Mouse (Mus musculus) left cerebral cortex, adult 8-10 months (tissue): ENCODE measurements around the gene Lce3d. TPM values are rescaled to one million over a fixed set of nuclear protein-coding genes. Genes with fewer than 3 reads are reported as not detected.

Source experiments
- DNase-seq, 2 experiments: peaks; one replicate each; pipeline ENCODE4 v3.0.0; 2022; ENCODE audit warnings: low spot score in 2 of 2
- total RNA-seq, 4 experiments: library from RNA; stranded (reverse); gene quantifications; 2 replicates each; pipeline ENCODE4 v1.2.4; 2022

Lce3d gene
- total RNA-seq, result not detected

DNA sequence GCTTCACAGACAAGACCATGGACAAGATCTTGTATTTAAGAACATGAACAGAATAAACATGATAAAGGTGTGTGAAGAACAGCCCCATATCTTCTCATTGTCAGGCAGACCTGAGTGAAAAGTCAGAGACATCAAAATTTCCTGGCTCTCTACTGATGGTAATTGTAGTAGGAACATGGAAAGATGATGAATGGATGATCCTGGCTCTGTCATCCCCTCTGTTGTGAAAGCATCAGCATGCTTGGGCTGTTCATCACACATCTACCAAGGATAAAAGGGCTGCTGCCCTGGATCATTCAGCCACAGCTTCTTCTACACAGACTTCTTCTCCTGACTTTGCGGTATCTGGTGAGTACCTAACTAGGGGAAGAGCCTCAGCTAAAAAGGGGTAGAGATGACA, at the start of gene Lce3d:
Gene Lce3d (plus strand): TSS at position 301 of the 400 bp plus-strand sequence.
- no peak for DNase-seq

GRCm38 (mm10) chr3:92907571-92907970, 49.6 kb upstream of the Lce3d start:
- no peak for DNase-seq

GRCm38 (mm10) chr3:92920364-92920763, 36.8 kb upstream of the Lce3d start:
- peak in 1 of 2 experiments; percentile 9 for DNase-seq

- DNase-seq, result no peak
Measured at GRCm38 (mm10) chr3:92926130-92926529, 31.1 kb upstream of the Lce3d start, which contains the start of gene Lce3a. Lce3a (minus strand) TSS chr3:92926230.

GRCm38 (mm10) chr3:92932679-92933078, 24.5 kb upstream of the Lce3d start, which contains the start of gene Lce3b:
Lce3b (plus strand) TSS chr3:92932979.
- DNase-seq, result no peak

GRCm38 (mm10) chr3:92944186-92944585, 13.0 kb upstream of the Lce3d start, which contains the start of gene Lce3c:
Lce3c (plus strand) TSS chr3:92944486.
- no peak for DNase-seq

- no peak for DNase-seq
Measured at GRCm38 (mm10) chr3:92966761-92967160, 9.6 kb downstream of the Lce3d start, which contains the start of gene Lce3e. Lce3e (plus strand) TSS chr3:92967061.

DNA sequence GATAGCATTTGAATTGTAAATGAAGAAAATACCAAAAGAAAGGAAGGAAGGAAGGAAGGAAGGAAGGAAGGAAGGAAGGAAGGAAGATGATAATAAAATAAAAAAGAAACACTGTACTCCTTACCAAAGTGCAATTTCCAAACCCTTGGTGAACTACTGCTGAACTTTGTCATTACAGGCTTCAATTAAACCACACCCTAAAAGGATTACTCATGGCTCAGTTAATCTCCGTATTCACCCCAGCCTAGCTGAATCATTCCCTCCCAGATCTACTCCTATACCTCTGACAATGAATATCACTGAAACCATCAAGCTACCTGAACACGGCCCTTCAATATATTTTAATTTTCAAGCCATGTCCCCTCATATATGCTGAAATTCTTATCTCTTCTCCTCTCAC, 21.3 kb downstream of the Lce3d start:
- no peak for DNase-seq

- no peak for DNase-seq
Measured at GRCm38 (mm10) chr3:92991926-92992325, 34.7 kb downstream of the Lce3d start, which contains the start of gene Lce3f. Lce3f (plus strand) TSS chr3:92992226.

DNA sequence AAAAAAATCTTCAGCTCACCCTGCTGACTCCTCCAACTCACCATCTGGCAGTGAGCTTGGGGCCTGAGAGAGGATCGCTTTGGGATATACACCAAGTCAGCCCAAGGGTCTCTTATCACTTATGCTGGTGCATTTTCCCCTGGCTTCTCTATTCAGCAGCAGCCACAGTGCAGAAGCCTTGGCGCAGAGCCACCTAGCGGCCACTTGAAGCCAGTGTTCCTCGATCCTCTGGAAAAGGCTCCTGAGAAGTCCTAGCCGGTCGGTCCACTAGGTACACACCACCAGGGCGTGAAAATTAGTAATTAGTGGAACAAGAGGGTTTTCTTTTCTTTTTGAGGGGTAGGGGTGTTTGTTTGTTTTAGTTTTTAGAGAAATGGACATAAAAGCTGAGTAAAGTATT, 41.5 kb downstream of the Lce3d start:
- peak; percentile 27 to 46 for DNase-seq

GRCm38 (mm10) chr3:93000621-93001020, 43.4 kb downstream of the Lce3d start:
- DNase-seq, result no peak

GRCm38 (mm10) chr3:93002843-93003242, 45.7 kb downstream of the Lce3d start:
- no peak for DNase-seq

Other genes starting within 250 kb of the Lce3d start
- not detected for gene Lce1e, start 248.3 kb upstream of the Lce3d start, total RNA-seq
- not detected for gene Lce1f, start 237.0 kb upstream of the Lce3d start, total RNA-seq
- not detected for gene Gm38119, start 218.3 kb upstream of the Lce3d start, total RNA-seq
- gene Lce1g, start 205.1 kb upstream of the Lce3d start, total RNA-seq, result not detected
- gene Lce1h, start 192.3 kb upstream of the Lce3d start, total RNA-seq, result not detected
- not detected for gene Lce1i, start 178.5 kb upstream of the Lce3d start, total RNA-seq
- not detected for gene Lce1j, start 166.9 kb upstream of the Lce3d start, total RNA-seq
- gene Lce1k, start 149.5 kb upstream of the Lce3d start, total RNA-seq, result not detected
- gene Kprp, start 130.1 kb upstream of the Lce3d start, total RNA-seq, result not detected
- gene Lce1l, start 106.1 kb upstream of the Lce3d start, total RNA-seq, result not detected
- not detected for gene 2310050C09Rik, start 87.2 kb upstream of the Lce3d start, total RNA-seq
- not detected for gene Lce3a, start 31.2 kb upstream of the Lce3d start, total RNA-seq
- not detected for gene Lce3b, start 24.4 kb upstream of the Lce3d start, total RNA-seq
- not detected for gene Lce3c, start 12.9 kb upstream of the Lce3d start, total RNA-seq
- not detected for gene Lce3e, start 9.7 kb downstream of the Lce3d start, total RNA-seq
- gene Lce3f, start 34.8 kb downstream of the Lce3d start, total RNA-seq, result not detected
- gene Crct1, start 58.3 kb downstream of the Lce3d start, total RNA-seq, result under 1 TPM in 1 of 4 experiments, not detected in 3; 0.82 TPM
- gene Lce1m, start 61.7 kb downstream of the Lce3d start, total RNA-seq, result under 1 TPM in 1 of 4 experiments, not detected in 3; 0.46 TPM
- gene Gm4858, start 111.4 kb downstream of the Lce3d start, total RNA-seq, result not detected
- gene Crnn, start 187.4 kb downstream of the Lce3d start, total RNA-seq, result not detected
- gene Flg2, start 239.9 kb downstream of the Lce3d start, total RNA-seq, result not detected